8 mouse cellular contexts compared by ENCODE assay signal in genomic region chr2:52590340-52590969, GRCm38 (mm10).
DNase-seq lines count a peak whose midpoint lies in the region; ATAC-seq and TF ChIP-seq lines count a peak whose summit lies in the region.

No protein-coding gene starts in this region.

- H3K27me3 ChIP-seq in heart, embryonic 12.5 days (replicated peaks) = no peaks in the 10 kb centered on the region
- H3K27me3 ChIP-seq in forebrain, embryonic 16.5 days (replicated peaks; ENCODE audit: control insufficient read depth, insufficient read depth, low read length) = no peaks in the 10 kb centered on the region
- H3K27me3 ChIP-seq in midbrain, embryonic 10.5 days (ENCODE audit: low read depth, poor library complexity, severe bottlenecking) = no peaks in the 10 kb centered on the region

- H3K9me3 ChIP-seq in heart, embryonic 12.5 days (replicated peaks) = no peaks in the 10 kb centered on the region
- H3K9me3 ChIP-seq in forebrain, embryonic 16.5 days (ENCODE audit: control insufficient read depth, low read length) = no peaks in the 10 kb centered on the region
- H3K9me3 ChIP-seq in midbrain, embryonic 10.5 days (replicated peaks) = no peaks in the 10 kb centered on the region

- no peak for TF ChIP-seq CTCF in brain, embryonic 14.5 days (IDR thresholded peaks at IDR 0.05; ENCODE audit: borderline replicate concordance, extremely low read depth, insufficient read depth, insufficient read length)

- no peak for DNase-seq in heart, postnatal 36 days
- peak; percentile 47 for DNase-seq in brain, embryonic 14.5 days (ENCODE audit: low read depth)
- DNase-seq in midbrain, embryonic 10.5 days (ENCODE audit: low spot score) = no peak
- DNase-seq in spleen, postnatal 36 days (ENCODE audit: low spot score in 2 of 2) = no peak
- DNase-seq in kidney, postnatal 4 days = no peak
- no peak for DNase-seq in spleen, postnatal 10 days (ENCODE audit: low spot score in 2 of 2)

- WGBS in heart, embryonic 12.5 days = 55% methylated on average over 7 of the region's 7 CpGs
- 62% methylated on average over 7 of the region's 7 CpGs for WGBS in forebrain, embryonic 16.5 days
- WGBS in midbrain, embryonic 10.5 days = 79% methylated on average over 7 of the region's 7 CpGs

- H3K4me2 ChIP-seq in heart, embryonic 12.5 days = peak overlapping the region; percentile 31
- peak overlapping the region; percentile 35; the same call in 1 of the 2 replicates for H3K4me2 ChIP-seq in forebrain, embryonic 16.5 days (ENCODE audit: low read length)

- H3K4me1 ChIP-seq in heart, embryonic 12.5 days (replicated peaks) = peaks cover 17% of the 10 kb centered on the region
- H3K4me1 ChIP-seq in forebrain, embryonic 16.5 days (replicated peaks; ENCODE audit: control insufficient read depth, insufficient read depth, low read length) = peaks cover 7% of the 10 kb centered on the region
- H3K4me1 ChIP-seq in midbrain, embryonic 10.5 days = peaks cover 10% of the 10 kb centered on the region

- H3K27ac ChIP-seq in heart, embryonic 12.5 days (ENCODE audit: poor library complexity, severe bottlenecking) = peak overlapping the region; percentile 76
- peak overlapping the region; percentile 55; the same call in 1 of the 2 replicates for H3K27ac ChIP-seq in forebrain, embryonic 16.5 days (ENCODE audit: low read length)
- H3K27ac ChIP-seq in midbrain, embryonic 10.5 days (replicated peaks) = peak overlapping the region; percentile 64

- 0 out of 2 replicates have a peak, but pooled peaks have one; percentile 29 for ATAC-seq in heart, embryonic 12.5 days (ENCODE audit: insufficient number of reproducible peaks, low FRiP score)
- ATAC-seq in forebrain, embryonic 16.5 days = peak; percentile 39

- no peaks in the 10 kb centered on the region for H3K36me3 ChIP-seq in heart, embryonic 12.5 days
- H3K36me3 ChIP-seq in forebrain, embryonic 16.5 days (ENCODE audit: control insufficient read depth, insufficient read depth) = no peaks in the 10 kb centered on the region
- H3K36me3 ChIP-seq in midbrain, embryonic 10.5 days = no peaks in the 10 kb centered on the region

- intact Hi-C loops in heart, postnatal 36 days (cut with DNase I) = loop anchor here (5.0 kb wide), 1 partner anchor 168 kb away; the partner anchor contains the start of gene Arl5a

- H3K9ac ChIP-seq in heart, embryonic 12.5 days = peak overlapping the region; percentile 33; the same call in 1 of the 2 replicates
- H3K9ac ChIP-seq in forebrain, embryonic 16.5 days (replicated peaks; ENCODE audit: low read depth, low read length) = peak overlapping the region; percentile 42

- no peak for TF ChIP-seq POLR2A in brain, embryonic 14.5 days (IDR thresholded peaks at IDR 0.05; ENCODE audit: borderline replicate concordance, extremely low read depth, insufficient read depth, insufficient read length, poor library complexity, severe bottlenecking)

- no peak overlapping the region for H3K4me3 ChIP-seq in heart, embryonic 12.5 days
- H3K4me3 ChIP-seq in forebrain, embryonic 16.5 days (replicated peaks; ENCODE audit: low read length) = no peak overlapping the region
- no peak overlapping the region for H3K4me3 ChIP-seq in midbrain, embryonic 10.5 days
